Mouse (Mus musculus): ENCODE measurements at regions not wholly inside any gene's neighbourhood (a gene's known extent, or its start where the extent isn't known, plus 50 kb on each side); places are given as distances from the start of the nearest gene placed in this dataset.

DNA sequence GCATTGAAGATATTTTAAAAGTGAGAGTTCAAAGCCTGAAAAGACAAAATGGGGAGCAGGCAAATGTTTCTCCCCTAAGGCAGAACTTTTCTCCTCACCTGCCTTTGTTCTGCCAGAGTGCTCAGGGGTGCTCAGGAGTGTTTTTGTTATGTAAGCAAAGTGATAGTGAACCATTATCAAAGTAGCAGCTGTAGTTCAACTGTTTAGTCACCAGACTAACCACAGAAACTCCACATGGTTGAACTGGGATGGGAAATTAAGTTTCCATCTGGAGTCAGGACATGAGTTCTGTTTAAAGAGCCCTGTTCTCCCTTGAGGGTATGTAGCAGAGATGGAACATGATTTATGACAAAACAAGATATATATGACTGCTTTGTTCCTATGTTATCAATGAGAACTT, 482.6 kb upstream of the Adam24 start:
- H3K9me3 ChIP-seq, result no peaks in the 10 kb centered on the region
- no peak overlapping the region for H3K4me2 ChIP-seq (replicated peaks)
- H3K27ac ChIP-seq, result no peak overlapping the region
- no peaks in the 10 kb centered on the region for H3K27me3 ChIP-seq
- H3K9ac ChIP-seq, result no peak overlapping the region
- no peaks in the 10 kb centered on the region for H3K36me3 ChIP-seq
- no peaks in the 10 kb centered on the region for H3K4me1 ChIP-seq
- no peak for ATAC-seq (ENCODE audit: insufficient number of reproducible peaks, insufficient read depth, low FRiP score, low TSS enrichment)
- H3K4me3 ChIP-seq, result no peak overlapping the region

GRCm38 (mm10) chr8:40193148-40193547, 481.7 kb upstream of the Adam24 start:
- Histone ChIP-seq H3K4me2 (replicated peaks) (no peak overlapping the region), H3K9ac (no peak overlapping the region), H3K36me3 (no peaks in the 10 kb centered on the region), H3K27me3 (no peaks in the 10 kb centered on the region), H3K9me3 (no peaks in the 10 kb centered on the region), H3K4me1 (no peaks in the 10 kb centered on the region), H3K4me3 (no peak overlapping the region), H3K27ac (no peak overlapping the region)
- ATAC-seq (ENCODE audit: insufficient number of reproducible peaks, insufficient read depth, low FRiP score, low TSS enrichment), result no peak
- 33% methylated on average over 1 of the region's 1 CpGs for WGBS

DNA sequence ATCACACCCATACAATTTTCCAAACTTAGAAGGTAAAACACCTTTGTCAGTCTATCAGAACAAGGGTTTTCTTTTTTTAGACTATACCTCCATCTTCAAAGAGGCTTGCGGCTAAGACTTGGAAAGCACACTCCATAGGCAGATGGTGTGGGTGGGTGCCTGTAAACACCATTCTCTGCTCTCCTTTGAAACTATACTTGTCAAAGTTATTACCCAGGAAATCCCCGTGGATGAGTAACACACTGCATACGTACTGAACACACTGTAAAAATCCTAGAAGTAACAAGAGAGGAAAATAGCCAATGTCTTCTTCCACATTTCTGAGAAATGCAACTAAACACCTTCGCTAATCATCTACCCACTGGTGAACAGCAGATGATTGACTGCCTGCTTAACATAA, 464.0 kb upstream of the Adam24 start:
- no peak overlapping the region for H3K4me3 ChIP-seq
- H3K9ac ChIP-seq, result no peak overlapping the region
- H3K27me3 ChIP-seq, result no peaks in the 10 kb centered on the region
- no peaks in the 10 kb centered on the region for H3K4me1 ChIP-seq
- H3K36me3 ChIP-seq, result no peaks in the 10 kb centered on the region
- WGBS, result 85% methylated on average over 4 of the region's 4 CpGs
- H3K27ac ChIP-seq, result no peak overlapping the region
- H3K9me3 ChIP-seq, result no peaks in the 10 kb centered on the region
- no peak overlapping the region for H3K4me2 ChIP-seq (replicated peaks)
- ATAC-seq (ENCODE audit: insufficient number of reproducible peaks, insufficient read depth, low FRiP score, low TSS enrichment), result no peak

GRCm38 (mm10) chr8:40223521-40223920, 451.4 kb upstream of the Adam24 start:
- ATAC-seq (ENCODE audit: insufficient number of reproducible peaks, insufficient read depth, low FRiP score, low TSS enrichment), result no peak
- no peaks in the 10 kb centered on the region for H3K4me1 ChIP-seq
- H3K36me3 ChIP-seq, result no peaks in the 10 kb centered on the region
- no peak overlapping the region for H3K4me3 ChIP-seq
- H3K9me3 ChIP-seq, result no peaks in the 10 kb centered on the region
- WGBS, result 63% methylated on average over 4 of the region's 4 CpGs
- H3K9ac ChIP-seq, result no peak overlapping the region
- H3K27me3 ChIP-seq, result no peaks in the 10 kb centered on the region
- H3K4me2 ChIP-seq (replicated peaks), result no peak overlapping the region
- H3K27ac ChIP-seq, result no peak overlapping the region

DNA sequence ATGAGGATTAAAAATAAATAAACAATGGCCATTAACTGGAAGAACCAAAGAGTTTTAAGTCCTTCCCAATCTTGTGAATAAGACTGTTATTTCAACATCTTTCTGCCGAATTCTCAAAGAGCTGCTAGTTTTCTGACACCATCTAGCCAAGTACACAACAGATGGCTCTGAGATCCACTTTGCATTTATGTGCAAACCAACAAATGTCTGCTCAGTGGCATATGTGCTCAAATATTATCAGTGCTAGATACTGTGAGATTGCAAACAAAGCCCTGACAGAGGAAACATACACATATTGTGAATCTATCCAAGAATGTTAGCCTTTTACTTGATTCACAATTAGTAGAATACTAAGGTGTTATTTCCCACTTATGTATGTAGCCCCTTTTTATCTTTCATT, 447.6 kb upstream of the Adam24 start:
- Histone ChIP-seq H3K27me3 (no peaks in the 10 kb centered on the region), H3K4me3 (no peak overlapping the region), H3K9me3 (no peaks in the 10 kb centered on the region), H3K4me1 (no peaks in the 10 kb centered on the region), H3K36me3 (no peaks in the 10 kb centered on the region), H3K9ac (no peak overlapping the region), H3K27ac (no peak overlapping the region), H3K4me2 (replicated peaks) (no peak overlapping the region)
- WGBS, result 67% methylated on average over 1 of the region's 1 CpGs
- no peak for ATAC-seq (ENCODE audit: insufficient number of reproducible peaks, insufficient read depth, low FRiP score, low TSS enrichment)

Data from embryonic facial prominence, embryonic 12.5 days (tissue).